In the genomic region with DNA sequence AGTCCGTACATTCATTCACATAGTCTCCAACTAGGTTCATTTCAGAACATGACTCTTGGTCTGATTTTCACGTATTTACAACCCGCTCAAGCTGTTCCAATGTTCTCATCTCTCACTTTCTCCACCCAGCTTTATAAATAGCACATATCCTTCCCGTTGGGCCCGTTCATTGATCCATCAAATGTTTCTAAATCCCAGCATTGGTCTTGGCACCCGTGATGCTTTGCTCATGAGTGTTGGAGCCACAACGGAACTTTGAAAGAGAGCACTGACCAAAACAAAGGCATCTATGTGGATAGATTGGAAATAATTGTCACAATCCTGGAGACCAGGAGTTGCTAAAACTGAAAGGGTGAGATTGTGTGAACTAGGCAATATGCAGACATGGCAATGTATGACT, we compare ENCODE assay signal across 18 mouse cellular contexts.
"Had no signal": no experiment of that assay in that cellular context is flagged by ENCODE, and none has a peak within 500 bp of the region (broad histone marks: within the 10 kb centered on the region; RNA-seq: fewer than 3 reads in every experiment).

No protein-coding gene starts in this region.

- H3K4me1 ChIP-seq: midbrain, embryonic 12.5 days had no signal

- H3K9ac ChIP-seq: lung, embryonic 14.5 days; midbrain, embryonic 12.5 days; neural tube, embryonic 13.5 days; neural tube, embryonic 15.5 days had no signal

- H3K27me3 ChIP-seq: midbrain, embryonic 12.5 days; neural tube, embryonic 13.5 days; neural tube, embryonic 15.5 days had no signal

- H3K4me3 ChIP-seq: midbrain, embryonic 10.5 days; midbrain, embryonic 12.5 days; myocyte; neural tube, embryonic 13.5 days; neural tube, embryonic 15.5 days had no signal

- H3K36me3 ChIP-seq: midbrain, embryonic 10.5 days; midbrain, embryonic 12.5 days; neural tube, embryonic 13.5 days; neural tube, embryonic 15.5 days had no signal

- ATAC-seq: midbrain, embryonic 16.5 days had no signal

- H3K9me3 ChIP-seq: midbrain, embryonic 10.5 days; midbrain, embryonic 12.5 days; neural tube, embryonic 13.5 days; neural tube, embryonic 15.5 days had no signal

- H3K4me2 ChIP-seq: lung, embryonic 14.5 days; midbrain, embryonic 12.5 days; neural tube, embryonic 13.5 days; neural tube, embryonic 15.5 days had no signal

- DNase-seq: lung, adult 18-20 months; lung, embryonic 14.5 days; lung, postnatal 10 days; midbrain, embryonic 14.5 days; retina, postnatal 1 day; right cerebral cortex, adult 18-20 months; right cerebral cortex, postnatal 25 days; right cerebral cortex, postnatal 4 days; spleen, adult 18-20 months; thymus, adult 18-20 months; thymus, postnatal 14 days; thymus, postnatal 36 days had no signal

- H3K27ac ChIP-seq: midbrain, embryonic 10.5 days; midbrain, embryonic 12.5 days; neural tube, embryonic 13.5 days; neural tube, embryonic 15.5 days had no signal
